ENCODE assay signal across 29 mouse cellular contexts in genomic region chr2:23899046-23899445, GRCm38 (mm10).
"Had no signal": no experiment of that assay in that cellular context is flagged by ENCODE, and none has a peak within 500 bp of the region (broad histone marks: within the 10 kb centered on the region; RNA-seq: fewer than 3 reads in every experiment).

No protein-coding gene starts in this region.

- H3K4me3 ChIP-seq: limb, embryonic 10.5 days; limb, embryonic 12.5 days; limb, embryonic 13.5 days; limb, embryonic 15.5 days; liver, embryonic 12.5 days; liver, embryonic 13.5 days; liver, embryonic 15.5 days; lung, embryonic 15.5 days; megakaryocyte, embryonic 14.5 days; midbrain, embryonic 10.5 days; midbrain, embryonic 12.5 days; midbrain, embryonic 13.5 days; midbrain, embryonic 15.5 days; myocyte had no signal

- H3K27me3 ChIP-seq: limb, embryonic 12.5 days; limb, embryonic 13.5 days; limb, embryonic 15.5 days; liver, embryonic 12.5 days; liver, embryonic 13.5 days; liver, embryonic 15.5 days; lung, embryonic 15.5 days; megakaryocyte, embryonic 14.5 days; midbrain, embryonic 12.5 days; midbrain, embryonic 13.5 days; midbrain, embryonic 15.5 days had no signal

- H3K36me3 ChIP-seq: limb, embryonic 10.5 days; limb, embryonic 12.5 days; limb, embryonic 13.5 days; limb, embryonic 15.5 days; liver, embryonic 12.5 days; liver, embryonic 13.5 days; liver, embryonic 15.5 days; lung, embryonic 15.5 days; midbrain, embryonic 10.5 days; midbrain, embryonic 12.5 days; midbrain, embryonic 13.5 days; midbrain, embryonic 15.5 days had no signal

- H3K9ac ChIP-seq: limb, embryonic 12.5 days; limb, embryonic 13.5 days; limb, embryonic 15.5 days; liver, embryonic 12.5 days; liver, embryonic 13.5 days; liver, embryonic 14.5 days; liver, embryonic 15.5 days; liver, postnatal 0 days; lung, embryonic 14.5 days; lung, embryonic 15.5 days; midbrain, embryonic 12.5 days; midbrain, embryonic 13.5 days; midbrain, embryonic 15.5 days had no signal

- DNase-seq: left cerebral cortex, postnatal 4 days; liver; liver, embryonic 13.5 days; liver, postnatal 0 days; lung, adult 18-20 months; lung, adult 2 months; lung, embryonic 14.5 days; lung, postnatal 10 days; lung, postnatal 14 days; lung, postnatal 36 days; lung, postnatal 4 days; midbrain, embryonic 14.5 days had no signal

- H3K9me3 ChIP-seq: limb, embryonic 10.5 days; limb, embryonic 12.5 days; limb, embryonic 13.5 days; limb, embryonic 15.5 days; liver, embryonic 13.5 days; liver, embryonic 15.5 days; lung, embryonic 15.5 days; midbrain, embryonic 10.5 days; midbrain, embryonic 12.5 days; midbrain, embryonic 13.5 days; midbrain, embryonic 15.5 days had no signal

- H3K27ac ChIP-seq: limb, embryonic 10.5 days; limb, embryonic 12.5 days; limb, embryonic 13.5 days; limb, embryonic 15.5 days; liver, embryonic 12.5 days; liver, embryonic 13.5 days; liver, embryonic 14.5 days; liver, embryonic 15.5 days; lung, embryonic 15.5 days; macrophage; midbrain, embryonic 10.5 days; midbrain, embryonic 12.5 days; midbrain, embryonic 13.5 days; midbrain, embryonic 15.5 days had no signal

- H3K4me2 ChIP-seq: limb, embryonic 12.5 days; limb, embryonic 13.5 days; limb, embryonic 15.5 days; liver, embryonic 11.5 days; liver, embryonic 12.5 days; liver, embryonic 13.5 days; liver, embryonic 15.5 days; lung, embryonic 14.5 days; lung, embryonic 15.5 days; midbrain, embryonic 11.5 days; midbrain, embryonic 12.5 days; midbrain, embryonic 13.5 days; midbrain, embryonic 15.5 days had no signal

- H3K4me1 ChIP-seq: limb, embryonic 10.5 days; limb, embryonic 12.5 days; limb, embryonic 13.5 days; limb, embryonic 15.5 days; liver, embryonic 12.5 days; liver, embryonic 13.5 days; liver, embryonic 15.5 days; lung, embryonic 15.5 days; megakaryocyte, embryonic 14.5 days; midbrain, embryonic 10.5 days; midbrain, embryonic 12.5 days; midbrain, embryonic 13.5 days; midbrain, embryonic 15.5 days had no signal
